Mouse (Mus musculus) adrenal gland, adult (tissue): Measurements from ENCODE around the gene Gm11992.

Experiments
- DNase-seq, 2 experiments: peaks; one replicate each; pipeline ENCODE4 v3.0.0; 2022 to 2023; ENCODE audit warnings: low spot score in 1 of 2; ENCODE audit not compliant: inconsistent age in 2 of 2

Gene Gm11992

GRCm38 (mm10) chr11:9115367-9116120 lies 67.2 kb downstream of the Gm11992 start:
- no peak for DNase-seq

DNA sequence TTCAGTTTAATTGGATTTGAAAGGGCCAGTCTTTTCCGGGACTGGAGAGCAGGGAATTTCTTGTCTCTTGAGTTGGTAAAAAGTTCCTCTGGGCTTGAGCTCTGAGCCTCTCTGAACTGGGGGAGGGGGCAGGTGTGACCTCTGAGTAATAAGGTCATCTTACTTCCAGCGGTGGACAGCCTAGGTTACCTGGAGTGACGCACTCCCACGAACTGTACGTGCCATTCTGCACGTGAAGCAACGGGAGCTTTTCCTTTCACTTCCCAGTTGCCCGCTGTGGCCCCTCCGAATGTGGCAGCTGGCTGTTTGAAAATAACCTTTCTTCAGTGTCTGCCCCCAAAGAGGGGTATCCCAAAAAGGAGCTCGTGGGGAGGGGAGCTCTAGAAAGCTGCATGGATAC lies 67.7 kb downstream of the Gm11992 start:
- no peak for DNase-seq

DNA sequence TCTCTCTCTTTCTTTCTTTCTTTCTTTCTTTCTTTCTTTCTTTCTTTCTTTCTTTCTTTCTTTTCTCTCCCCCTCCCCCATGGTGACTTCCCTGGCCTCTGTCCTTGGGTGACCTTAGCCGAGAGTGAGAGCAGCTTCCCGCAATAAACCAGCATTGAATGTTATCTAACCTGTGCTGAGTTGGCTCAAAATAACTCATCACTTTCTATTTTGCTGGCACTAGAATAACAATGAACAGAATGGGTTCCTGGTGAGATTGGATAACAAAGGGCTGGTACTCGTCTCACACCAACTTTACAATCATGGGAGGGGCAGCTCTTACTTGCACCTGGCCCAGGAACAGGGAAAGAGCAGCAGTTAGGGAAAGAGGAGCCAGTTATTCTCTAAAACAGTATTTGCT lies 68.5 kb downstream of the Gm11992 start:
- no peak for DNase-seq

DNA sequence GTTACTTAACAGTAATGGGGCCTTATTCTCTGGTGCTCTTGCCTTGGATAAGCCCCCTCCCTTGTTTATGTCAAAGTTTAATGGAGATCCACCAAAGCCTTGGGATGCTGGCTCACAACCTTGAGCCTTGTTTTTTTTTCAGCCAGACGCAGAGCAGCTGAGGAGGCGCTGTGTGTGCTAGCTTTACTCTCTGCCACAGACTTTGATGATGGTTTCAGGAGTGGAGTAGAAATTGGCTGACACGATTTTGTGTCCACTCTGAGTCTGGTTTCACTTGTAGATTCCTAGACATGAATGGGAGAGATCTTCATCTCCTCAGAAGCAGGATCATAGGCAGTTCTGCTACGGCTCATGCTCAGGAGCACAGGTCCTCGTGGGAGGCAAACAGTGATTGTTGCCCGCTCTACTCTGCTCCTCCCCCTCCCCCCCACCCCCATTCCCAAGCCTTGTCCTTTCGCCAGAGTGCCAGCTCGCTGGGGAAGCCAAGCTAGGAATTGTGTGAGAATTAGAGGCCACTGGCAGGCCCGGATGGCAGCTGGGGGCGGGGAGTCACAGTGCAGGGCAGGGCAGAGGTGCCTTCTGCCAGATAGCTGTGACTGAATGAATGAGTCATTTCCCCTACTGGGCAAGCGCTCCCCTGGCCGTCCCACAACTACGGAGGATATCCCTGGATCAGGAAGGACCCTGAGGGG lies 69.1 kb downstream of the Gm11992 start:
- peak; percentile 84 to 93 for DNase-seq

GRCm38 (mm10) chr11:9118050-9118420 lies 69.6 kb downstream of the Gm11992 start, which contains the start of gene Upp1:
Upp1 (plus strand) TSS chr11:9118103.
- DNase-seq, result no peak

DNA sequence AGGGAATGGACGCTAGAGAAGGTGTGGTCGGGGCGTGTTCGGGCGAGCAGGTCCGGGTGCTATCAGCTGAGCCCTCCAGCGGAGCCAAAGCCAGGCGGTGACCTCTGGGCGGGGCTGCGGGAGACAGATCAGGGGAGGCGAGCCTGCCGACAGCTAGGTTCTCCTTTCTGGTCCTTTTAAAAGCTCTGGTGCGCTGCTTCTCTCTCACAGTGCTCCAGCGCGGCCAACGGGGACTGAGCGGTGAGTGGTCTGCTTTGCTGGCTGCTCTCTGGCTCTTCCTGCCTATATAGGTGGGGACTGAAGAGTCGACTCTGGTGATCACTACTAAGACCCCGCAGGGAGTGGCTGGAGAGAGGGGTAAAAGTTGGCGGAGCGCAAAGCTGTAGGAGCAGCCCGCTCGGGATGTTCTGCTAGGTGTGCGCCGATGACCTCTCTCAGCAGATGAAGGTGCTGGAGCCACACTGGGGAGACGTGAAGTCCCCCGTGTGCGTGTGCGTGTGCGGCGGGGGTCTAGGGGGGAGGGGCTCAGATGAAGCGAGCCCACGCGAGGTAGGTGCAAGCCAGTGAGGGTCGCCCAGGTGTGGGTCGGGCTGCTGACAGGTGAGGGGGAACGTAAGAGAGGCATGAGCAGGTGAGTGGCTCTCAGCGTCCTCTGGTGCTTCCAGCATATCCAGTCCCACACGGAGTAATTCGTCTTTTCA lies 70.2 kb downstream of the Gm11992 start:
- peak; percentile 64 to 85 for DNase-seq
